Mouse (Mus musculus) right cerebral cortex, postnatal 10 days (tissue): ENCODE data around the gene Actl10.
A peak's percentile ranks its signal among the peaks of the same experiment; 100 is the strongest.

ENCODE experiments used
- DNase-seq, 2 experiments: peaks; one replicate each; pipeline ENCODE4 v3.0.0; 2021; ENCODE audit warnings: low spot score in 2 of 2

Gene Actl10

DNA sequence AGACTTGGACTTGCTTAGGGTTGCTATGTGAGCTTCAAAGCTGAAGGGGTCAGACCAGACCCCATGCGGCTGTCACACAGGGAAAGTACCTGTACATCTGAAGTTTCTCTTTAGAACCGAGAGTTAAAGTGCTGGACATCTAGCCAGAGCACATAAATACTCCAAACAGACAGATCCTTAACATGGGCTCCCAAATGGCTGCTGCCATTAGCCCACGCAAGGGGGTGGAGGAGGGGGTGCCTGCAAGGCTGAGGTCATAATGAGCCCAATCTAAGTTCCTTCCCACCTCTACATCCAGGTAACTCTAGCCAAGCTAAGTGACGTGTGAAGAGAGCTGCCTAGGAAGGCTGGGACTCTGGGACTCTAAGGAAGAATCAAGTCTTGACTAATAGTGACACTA lies at the start of gene Actl10:
Gene Actl10 (plus strand): TSS at position 301 of the 400 bp plus-strand sequence.
- DNase-seq = peak in 1 of 2 experiments; percentile 16

DNA sequence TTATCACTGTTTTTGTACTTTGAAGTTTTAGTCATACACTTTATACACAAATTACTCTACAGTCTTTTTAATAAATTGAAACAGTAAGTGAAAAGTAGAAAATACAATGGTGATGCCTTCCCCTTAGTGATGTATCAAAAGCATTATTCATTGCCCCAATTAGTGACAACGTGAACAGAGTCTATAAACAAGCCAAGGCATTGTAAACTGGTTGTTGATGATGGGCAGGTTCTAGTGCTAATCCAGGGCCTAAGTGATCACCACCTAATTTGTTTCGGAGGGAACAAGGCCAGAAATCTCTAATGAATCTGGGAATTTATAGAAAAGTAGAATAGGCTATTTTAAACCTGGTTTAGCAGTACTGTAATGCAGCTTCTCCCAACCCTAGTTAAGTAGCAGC lies 44.5 kb upstream of the Actl10 start:
- DNase-seq = no peak

DNA sequence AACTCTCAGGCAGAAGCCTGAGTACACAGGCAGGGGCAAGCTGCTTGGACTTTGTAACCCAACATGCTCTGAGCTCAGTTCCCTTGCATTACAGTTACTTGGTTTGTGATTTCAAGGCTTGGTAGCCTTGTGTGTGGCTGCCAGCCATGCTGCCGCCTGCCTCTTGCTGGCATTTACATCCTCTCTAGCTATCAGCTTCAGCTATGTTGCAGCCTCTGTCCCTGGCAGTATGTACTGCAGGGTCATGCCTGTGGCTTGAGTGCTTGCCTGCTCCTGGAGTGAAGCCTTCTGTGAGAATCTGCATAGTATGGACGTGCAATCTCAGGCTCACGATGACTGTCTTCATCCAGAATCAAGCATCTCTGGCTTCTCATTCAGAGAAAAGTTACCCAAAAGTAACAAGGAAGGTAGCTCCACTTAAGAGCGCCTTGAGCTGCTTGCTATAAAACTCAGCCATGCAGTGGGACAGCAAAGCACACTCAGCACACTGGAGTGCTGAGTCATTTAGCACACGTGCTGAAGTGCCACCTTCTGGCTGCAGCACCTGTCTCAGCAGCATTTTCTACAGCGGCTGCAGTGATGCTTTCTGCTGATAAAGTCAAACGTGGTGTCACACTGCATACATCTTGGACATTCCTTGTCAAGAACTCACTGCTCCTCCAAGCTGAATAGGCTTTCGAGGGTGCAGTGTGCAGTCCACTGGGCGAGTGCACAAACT lies 43.9 kb upstream of the Actl10 start:
- peak in 1 of 2 experiments; percentile 39 for DNase-seq

DNA sequence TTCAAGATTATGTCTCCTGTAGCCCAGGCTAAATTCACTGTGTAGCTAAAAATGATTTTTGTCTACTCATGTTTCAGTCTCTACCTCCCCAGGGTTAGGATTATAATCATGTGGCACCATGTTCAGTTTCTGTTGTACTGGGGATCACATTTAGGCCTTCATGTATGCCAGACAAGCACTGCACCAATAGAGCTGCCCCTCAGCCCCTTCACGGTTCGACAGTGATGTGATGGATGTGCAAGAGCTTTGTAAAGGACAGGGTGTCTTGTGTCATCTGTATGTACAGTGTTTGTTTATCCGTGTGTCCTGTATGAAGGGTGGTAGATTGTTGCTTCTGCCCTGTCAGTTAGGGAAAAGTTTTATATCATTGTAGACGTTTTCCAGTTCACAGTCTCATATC lies 43.1 kb upstream of the Actl10 start:
- DNase-seq = no peak

DNA sequence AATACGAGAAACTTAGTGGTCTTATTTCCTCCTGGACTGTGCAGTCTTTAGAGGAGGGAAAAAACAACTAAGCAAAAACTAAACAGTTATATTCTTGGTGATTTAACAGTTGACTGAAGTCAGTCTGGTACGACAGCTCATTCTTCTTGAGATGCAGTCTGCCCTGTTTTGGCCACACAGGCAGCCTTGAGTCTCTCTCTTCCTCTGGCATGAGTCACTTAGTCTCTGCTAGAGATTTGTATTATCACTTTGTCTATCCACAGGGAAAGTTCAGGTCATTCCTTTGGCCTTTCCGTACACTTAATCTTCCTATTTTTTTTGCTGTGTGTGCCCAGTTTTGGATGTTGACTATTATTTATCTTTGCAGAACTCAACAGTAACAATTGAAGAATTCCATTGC lies 41.4 kb upstream of the Actl10 start:
- DNase-seq = no peak

DNA sequence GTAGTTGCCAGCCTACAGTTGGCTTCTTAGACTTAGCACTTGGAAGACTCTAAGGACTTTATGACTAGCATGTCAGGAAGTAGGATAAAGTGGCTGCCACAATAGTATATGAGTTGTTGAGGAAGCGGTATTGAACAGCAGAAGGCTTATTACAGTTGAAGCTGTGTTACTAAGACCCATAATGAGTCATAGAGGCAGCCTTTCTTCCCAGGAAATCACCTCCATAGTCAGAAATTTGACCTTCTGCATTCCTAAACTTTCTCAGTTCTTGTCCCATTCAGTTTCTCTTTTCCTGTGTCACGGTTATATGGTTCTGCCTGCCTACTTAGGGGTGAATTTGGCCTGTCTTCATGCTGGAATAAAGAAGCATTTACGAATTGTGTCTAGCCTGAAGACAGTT lies 34.6 kb upstream of the Actl10 start:
- DNase-seq = no peak

DNA sequence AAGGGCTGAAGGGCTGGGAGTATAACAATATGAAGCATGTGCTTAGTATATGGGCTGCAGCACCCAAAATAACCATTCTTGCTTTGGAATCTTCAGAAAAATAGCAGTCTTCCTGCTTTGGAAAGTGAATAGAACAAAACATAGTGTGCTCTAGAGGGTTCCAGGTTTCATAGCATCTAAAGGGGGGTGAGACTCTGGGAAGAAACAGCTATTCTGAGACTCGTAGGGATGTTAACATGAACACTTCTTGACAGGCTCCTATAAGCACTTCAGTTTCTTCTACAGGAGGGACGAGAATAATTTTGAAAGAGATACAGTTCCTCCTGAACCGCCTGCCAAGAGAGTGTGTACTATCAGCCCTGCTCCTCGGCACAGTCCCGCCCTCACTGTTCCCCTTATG lies 34.2 kb upstream of the Actl10 start:
- DNase-seq = no peak

DNA sequence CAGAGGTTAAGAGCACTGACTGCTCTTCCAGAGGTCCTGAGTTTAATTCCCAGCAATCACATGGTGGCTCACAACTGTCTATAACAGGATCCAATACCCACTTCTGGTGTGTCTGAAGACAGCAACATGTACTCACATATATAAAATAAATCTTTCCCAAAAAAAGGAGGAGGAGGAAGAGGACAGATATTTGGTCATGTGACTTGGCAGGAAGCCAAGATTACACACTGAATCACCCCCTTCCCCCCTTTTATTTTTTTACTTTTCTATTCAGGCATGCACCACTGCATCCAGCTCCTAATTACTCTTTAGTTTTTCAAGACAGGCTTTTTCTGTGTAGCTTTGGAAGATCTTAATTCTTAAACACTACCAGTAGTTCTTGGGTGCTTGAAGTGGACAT lies 30.1 kb upstream of the Actl10 start:
- no peak for DNase-seq

DNA sequence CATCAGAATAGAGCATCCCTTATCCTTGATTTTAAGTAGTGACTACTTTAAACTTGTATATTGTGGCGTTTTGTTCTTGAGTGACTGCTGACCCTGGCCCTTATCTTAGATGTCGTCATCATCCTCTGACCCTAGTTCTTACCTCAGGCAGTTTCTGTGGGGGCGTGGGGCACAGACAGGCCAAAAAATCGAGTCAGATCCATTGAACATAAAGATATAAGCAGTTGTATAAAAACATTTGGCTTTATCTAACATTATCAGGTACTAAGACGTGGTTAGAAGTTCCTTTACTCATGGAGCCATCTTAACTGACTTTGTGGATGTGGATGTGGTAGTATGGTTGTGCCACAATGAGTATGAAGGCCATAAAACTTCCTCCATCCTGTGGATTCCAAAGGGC lies 29.2 kb upstream of the Actl10 start:
- DNase-seq = no peak

DNA sequence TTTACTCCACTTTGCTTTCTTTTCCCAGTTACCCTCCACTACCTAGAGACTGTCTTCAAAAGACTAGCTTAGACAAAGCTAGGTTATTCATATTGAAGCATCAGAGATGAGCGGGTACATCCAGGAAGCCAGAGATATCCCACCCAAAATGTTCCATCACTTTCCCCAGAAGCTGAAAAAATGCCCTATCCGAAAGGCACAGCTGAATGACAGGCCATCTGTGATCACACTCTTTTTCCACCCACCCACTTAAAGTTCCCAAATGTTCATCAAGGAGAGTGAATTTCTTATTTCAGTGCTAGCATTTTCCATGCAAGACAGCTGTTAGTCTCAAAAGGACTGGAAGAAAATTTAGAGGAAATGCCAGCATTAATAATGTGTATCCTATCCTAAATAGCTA lies 26.3 kb upstream of the Actl10 start:
- DNase-seq = peak in 1 of 2 experiments; percentile 65

DNA sequence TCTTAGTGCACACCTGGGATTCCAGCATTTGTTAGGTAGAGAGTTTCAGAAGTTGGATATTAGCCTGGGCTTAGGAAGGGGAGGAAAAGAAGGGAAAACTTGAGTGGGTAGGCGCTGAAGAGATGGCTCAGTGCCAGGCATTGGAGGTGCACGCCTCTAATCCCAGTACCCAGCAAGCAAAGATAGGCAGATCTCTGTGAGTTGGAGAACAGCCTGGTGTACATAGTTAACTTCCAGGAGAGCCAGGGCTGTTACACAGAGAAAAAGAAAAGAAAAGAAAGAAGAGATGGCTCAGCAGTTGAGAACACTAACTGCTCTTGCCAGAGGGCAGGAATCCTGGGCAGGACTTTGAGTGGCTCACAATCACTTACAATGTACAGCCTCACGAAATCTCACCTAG lies 25.0 kb upstream of the Actl10 start:
- DNase-seq = no peak

DNA sequence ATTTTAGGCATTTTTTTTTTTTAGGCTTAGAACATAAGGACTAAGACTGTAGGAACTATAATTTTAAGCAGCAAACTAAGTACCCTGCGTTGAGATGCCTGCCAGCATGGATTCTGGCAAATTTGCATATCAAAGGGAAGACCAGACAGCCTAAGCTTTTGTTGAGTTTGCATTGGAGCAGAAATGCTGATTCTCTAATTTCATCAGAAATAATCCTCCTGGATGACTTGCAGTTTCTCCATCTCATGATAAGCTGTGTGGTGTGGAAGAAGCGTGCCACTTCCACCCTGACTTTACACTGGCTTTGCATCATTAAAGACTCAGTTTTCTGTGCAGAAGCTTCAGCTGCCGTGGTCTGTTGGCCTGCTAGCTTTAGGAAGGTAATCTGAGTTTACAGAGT lies 18.7 kb upstream of the Actl10 start:
- DNase-seq = no peak

DNA sequence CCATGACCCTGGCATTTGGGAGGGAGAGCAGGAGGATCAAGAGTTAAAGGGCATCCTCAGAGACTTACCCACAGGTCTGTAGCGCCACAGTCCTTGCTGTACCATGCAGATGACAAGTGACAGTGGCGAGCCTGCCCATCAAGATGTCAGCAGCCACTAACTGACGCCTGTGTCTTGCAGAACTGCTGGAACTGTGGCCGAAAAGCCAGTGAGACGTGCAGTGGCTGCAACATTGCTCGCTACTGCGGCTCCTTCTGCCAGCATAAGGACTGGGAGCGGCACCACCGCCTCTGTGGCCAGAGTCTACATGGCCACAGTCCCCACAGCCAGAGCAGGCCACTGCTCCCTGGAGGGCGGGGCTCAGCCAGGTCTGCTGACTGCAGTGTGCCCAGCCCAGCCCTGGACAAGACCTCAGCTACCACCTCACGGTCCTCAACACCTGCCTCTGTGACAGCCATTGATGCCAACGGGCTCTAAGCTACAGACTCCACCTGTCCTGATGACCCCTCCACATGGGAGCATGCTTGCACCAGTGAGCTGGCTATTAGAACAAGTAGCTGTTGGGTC lies 16.8 kb upstream of the Actl10 start:
- DNase-seq = peak in 1 of 2 experiments; percentile 30

DNA sequence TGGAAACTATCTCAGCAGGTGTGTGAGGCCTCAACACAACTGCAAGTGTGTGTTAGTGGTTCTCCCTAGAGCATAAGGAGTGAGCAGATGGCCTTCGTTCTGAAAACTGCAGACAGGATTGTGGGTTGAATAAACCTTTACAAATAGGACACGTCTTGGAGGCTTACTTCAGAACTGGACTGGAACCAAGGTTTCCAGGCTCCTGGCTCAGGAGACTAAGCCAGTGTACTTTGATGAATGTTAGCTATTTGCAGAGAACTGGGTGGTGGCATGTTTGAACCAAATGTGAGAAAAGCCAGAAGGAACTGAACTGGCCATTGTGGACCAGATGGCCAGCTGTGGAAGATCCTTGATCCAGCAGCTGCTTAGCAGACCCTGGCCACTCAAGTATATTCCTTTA lies 13.3 kb upstream of the Actl10 start:
- peak; percentile 65 to 83 for DNase-seq

DNA sequence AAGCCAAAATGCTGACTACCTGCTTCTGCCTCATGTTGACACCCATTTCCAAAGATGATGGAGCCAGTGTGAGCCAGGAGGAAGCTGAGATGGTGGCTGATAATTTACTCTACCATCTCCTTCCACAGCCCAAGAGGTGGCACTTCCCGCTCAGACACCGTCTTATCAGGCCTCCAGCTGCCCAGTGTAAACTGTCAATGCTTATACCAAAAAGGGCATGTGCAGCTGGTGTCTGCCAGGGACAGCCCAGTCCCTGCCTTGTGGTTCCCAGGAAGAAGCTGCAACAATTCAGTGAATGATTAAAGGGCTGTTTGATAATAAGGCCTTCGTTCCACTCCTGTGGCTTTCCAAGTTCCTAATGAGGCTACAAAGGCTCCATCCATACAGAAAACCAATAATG lies 12.9 kb upstream of the Actl10 start:
- no peak for DNase-seq

DNA sequence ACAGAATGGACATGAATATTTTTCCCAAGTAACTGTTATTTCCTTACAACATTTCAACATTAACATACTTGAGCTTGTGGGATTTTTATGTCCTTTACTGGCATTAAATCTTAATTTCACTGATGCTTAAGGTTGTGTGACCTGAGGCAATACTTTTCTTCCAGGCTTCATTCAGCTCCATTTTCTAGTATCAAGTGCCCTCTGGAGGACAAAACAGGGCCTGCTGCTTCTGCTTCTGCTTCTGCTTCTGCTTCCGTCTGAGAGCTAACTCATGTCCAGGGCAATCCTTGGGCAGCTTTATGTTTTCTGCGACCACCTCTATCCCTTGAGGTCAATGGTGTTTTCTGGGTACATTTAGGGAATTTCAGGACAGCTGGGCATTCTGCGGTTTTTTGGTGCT lies 11.9 kb upstream of the Actl10 start:
- peak; percentile 68 to 79 for DNase-seq

DNA sequence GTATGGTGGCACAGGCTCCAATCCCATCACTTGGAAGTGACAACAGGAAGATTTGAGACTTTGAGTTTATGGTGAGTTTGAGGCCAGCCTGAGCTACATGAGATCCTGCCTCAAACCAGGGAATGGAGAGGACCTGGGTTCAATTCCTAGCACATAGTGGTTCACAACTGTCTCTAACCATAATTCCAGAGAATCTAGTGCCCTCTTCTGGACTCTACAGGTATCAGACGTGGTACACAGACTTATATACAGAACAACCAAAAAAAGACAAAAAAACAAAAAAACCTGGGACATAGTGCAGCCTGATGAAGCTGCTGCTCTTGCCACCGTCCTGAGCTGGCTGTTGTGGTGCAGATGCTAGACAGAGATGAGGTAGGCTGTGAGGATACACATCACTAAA lies 9.9 kb upstream of the Actl10 start:
- DNase-seq = no peak

DNA sequence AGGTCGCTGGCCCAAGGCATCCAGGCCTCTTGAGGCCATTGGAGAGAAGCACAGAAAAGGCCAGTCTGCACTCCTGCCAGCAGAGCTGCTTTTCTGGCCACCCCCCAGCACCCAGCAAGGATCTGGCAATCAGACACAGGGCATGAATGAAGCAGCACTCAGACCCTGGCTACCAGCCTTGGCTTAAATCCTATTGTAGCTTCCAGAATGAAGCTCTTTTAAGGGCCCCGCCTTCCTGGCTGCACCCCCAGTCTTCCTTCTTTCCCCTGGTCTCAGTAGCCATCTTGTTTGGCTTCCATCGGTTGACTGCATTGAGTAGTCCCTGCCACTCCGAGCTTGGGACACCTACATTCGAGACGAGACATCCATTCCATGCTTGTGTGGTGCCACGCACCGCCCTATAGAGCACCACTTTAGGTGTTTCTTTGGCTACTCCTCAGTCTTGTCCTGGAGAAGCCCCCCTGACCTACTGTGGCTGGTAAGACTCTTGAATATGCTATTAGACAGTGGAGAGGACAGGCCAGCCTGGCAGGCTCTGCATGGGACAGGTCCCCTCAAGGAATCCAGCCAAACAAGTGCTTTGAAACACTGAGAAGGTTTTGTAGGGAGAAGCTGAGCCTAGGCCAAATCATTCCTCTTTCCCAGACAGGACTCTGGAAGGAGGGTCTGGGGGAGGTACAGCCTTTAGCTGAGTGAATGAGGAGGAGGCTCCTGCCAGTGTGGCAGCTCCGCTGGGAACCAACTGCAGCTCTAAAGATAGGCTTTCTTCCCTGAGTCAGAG lies 7.8 kb upstream of the Actl10 start:
- peak; percentile 88 to 91 for DNase-seq

DNA sequence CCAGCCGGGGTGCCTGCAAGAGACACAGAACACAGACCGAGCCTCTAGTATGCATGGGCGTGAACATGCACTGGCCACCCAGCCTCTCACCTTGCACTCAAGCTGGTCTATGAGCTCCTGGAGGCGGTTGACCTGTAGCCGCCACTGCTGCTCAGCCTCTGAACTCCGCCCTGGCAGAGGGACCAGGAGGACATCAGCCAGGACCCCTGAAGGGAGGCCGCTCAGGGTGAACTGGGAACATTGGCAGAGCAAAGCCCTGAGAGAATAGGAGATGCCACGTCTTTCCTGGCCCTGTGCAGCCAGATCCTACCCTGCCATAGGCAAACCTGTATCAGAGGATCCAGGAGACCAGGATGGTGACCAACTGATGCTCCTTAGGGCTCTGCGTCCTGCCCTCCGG lies 4.9 kb upstream of the Actl10 start, which contains the start of gene 1700003F12Rik:
Gene 1700003F12Rik (plus strand): TSS at position 375 of the 400 bp plus-strand sequence.
- DNase-seq = no peak

DNA sequence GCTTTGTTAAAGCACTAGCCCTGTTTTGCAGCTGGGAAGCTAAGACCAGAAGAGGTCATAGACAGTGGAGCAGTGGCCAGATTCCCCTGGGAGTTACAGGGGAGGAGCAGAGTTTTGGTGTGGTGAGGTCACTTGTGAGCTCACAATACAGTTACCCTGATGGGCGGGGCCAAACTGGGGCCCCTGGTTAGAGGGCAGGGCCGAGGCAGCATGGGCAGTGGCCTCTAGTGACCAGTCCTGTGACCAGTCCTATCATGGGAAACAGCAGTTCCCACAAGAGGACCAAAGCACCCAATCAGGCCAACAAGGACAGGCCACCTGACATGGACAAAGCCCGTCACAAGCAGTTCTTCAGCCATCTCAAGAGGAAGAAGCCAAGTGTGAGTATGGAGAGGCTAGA lies 2.9 kb upstream of the Actl10 start:
- peak; percentile 47 to 68 for DNase-seq

DNA sequence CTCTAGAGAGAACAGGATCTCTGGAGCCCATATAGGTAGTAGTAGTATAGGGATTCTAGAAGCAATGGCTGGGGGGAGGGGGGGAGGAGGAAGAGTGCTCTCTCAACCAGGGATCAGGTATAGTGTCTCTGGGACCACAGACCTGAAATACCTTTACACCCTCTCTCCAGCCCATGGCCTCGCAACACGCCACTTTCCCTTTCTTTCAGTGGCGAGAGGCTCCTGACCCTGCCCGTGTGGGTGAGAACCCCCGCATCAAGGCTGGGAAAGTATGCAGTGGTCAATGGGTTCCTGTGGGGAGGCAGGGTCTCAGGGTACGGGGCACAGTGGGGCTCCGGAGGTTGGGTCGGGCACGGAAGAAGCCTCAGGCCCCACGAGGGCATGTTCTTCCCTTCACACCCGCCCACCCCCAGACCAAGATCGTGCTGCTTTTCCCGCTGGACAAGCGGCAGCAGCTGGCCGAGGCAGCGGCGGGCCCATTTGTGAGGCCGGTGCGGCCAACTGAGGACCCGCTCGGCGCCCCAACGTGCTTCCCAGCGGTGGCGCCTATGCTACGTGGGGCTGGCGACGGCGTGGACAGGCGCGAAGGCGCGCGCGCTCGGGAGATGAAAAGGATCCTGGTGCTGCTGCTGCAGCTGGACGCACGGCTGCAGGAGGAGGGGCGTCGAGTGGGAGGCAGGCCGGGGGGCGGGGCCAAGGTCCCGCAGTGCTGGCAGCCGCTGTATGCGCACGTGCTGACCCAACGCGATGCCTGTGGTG lies 2.3 kb upstream of the Actl10 start:
- DNase-seq = peak; percentile 79 to 84

DNA sequence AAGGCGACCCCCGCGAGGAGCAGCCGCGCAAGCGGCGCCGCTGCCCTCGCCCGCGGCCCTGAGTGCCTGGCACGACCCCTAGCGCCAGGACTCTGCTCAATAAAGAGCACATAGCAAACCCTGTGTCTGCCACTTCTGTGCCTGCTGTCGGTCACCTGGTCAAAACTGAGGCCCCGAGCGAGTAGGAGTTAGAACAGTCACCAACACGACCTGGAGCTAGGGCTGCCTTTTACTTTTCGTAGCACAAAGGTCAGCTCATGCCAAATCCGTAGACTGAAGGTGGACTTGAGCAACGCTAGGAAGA lies 1.7 kb upstream of the Actl10 start:
- no peak for DNase-seq
